Mouse (Mus musculus) CH12.LX (cell line): Measurements from ENCODE around the gene Rnf168. TPM values are rescaled to one million over a fixed set of nuclear protein-coding genes. Genes with fewer than 3 reads are reported as not detected.

Experiments used
- DNase-seq: peaks from one replicate; pipeline ENCODE4 v3.0.0-alpha.2; 2013; ENCODE audit errors: extremely low read depth
- H3K27ac ChIP-seq: 2 replicates; pipeline ENCODE4 v1.5.1; 2012; ENCODE audit warnings: low read depth, mild to moderate bottlenecking, control low read depth, moderate library complexity; ENCODE audit not compliant: insufficient read depth
- H3K27me3 ChIP-seq: replicated peaks from 2 replicates; pipeline ENCODE3; 2012; ENCODE audit warnings: inconsistent platforms
- H3K36me3 ChIP-seq, 2 experiments: replicated peaks in 1 of 2; 2 replicates each; pipeline versions ENCODE3 to v1.6.1; 2012; ENCODE audit warnings: inconsistent platforms in 1 of 2, low read length in 1 of 2, mild to moderate bottlenecking in 1 of 2, mixed read lengths in 1 of 2, moderate library complexity in 1 of 2; ENCODE audit not compliant: control insufficient read depth in 1 of 2, insufficient read depth in 1 of 2
- H3K4me1 ChIP-seq, 2 experiments: 2 replicates each; pipeline ENCODE4 v1.6.1; 2012; ENCODE audit warnings: inconsistent platforms in 1 of 2, moderate library complexity in 1 of 2; ENCODE audit not compliant: insufficient read depth in 2 of 2, control insufficient read depth in 1 of 2
- H3K4me2 ChIP-seq: 2 replicates; pipeline ENCODE4 v1.6.1; 2012; ENCODE audit warnings: low read depth, mild to moderate bottlenecking, control low read depth; ENCODE audit not compliant: poor library complexity, insufficient read depth, severe bottlenecking
- H3K4me3 ChIP-seq, 3 experiments: fragments of 150-350 bp in 1 of 3; sonication (generic) in 1 of 3; replicated peaks in 1 of 3; 2 replicates each; pipeline versions ENCODE3 to v1.5.1; 2011 to 2012; ENCODE audit warnings: low read depth in 2 of 3, low read length in 2 of 3, mild to moderate bottlenecking in 2 of 3, moderate library complexity in 2 of 3, control low read depth in 1 of 3, improper control_type of control experiment in 1 of 3, inconsistent platforms in 1 of 3, mixed read lengths in 1 of 3; ENCODE audit not compliant: poor library complexity in 1 of 3
- H3K79me2 ChIP-seq: replicated peaks from 2 replicates; pipeline ENCODE4 v1.6.1; 2012; ENCODE audit warnings: mild to moderate bottlenecking, moderate library complexity; ENCODE audit not compliant: control insufficient read depth, poor library complexity, insufficient read depth, severe bottlenecking; ENCODE audit errors: extremely low read depth
- H3K9ac ChIP-seq: 2 replicates; pipeline ENCODE4 v1.6.1; 2012; ENCODE audit warnings: low read depth, mild to moderate bottlenecking, control low read depth, moderate library complexity; ENCODE audit not compliant: insufficient read depth
- H3K9me3 ChIP-seq: replicated peaks from 2 replicates; pipeline ENCODE3; 2012; ENCODE audit warnings: low read length, inconsistent platforms, mixed read lengths
- BHLHE40 ChIP-seq: IDR thresholded peaks from 2 replicates; pipeline ENCODE4 v1.6.1; 2011; ENCODE audit warnings: mild to moderate bottlenecking, low read depth, low read length, improper control_type of control experiment
- CHD1 ChIP-seq: IDR thresholded peaks from 2 replicates; pipeline ENCODE4 v1.6.1; 2012; ENCODE audit warnings: low read depth, low read length, improper control_type of control experiment, inconsistent platforms
- CHD2 ChIP-seq: IDR thresholded peaks from 2 replicates; pipeline ENCODE4 v1.6.1; 2011; ENCODE audit warnings: low read length, improper control_type of control experiment
- CTCF ChIP-seq, 2 experiments: IDR thresholded peaks in 1 of 2; conservative IDR thresholded peaks in 1 of 2; 2 replicates each; pipeline ENCODE4 v1.5.1; 2011 to 2012; ENCODE audit warnings: low read depth in 2 of 2, low read length in 2 of 2, improper control_type of control experiment in 1 of 2, inconsistent platforms in 1 of 2, mild to moderate bottlenecking in 1 of 2, moderate library complexity in 1 of 2
- E2F4 ChIP-seq: IDR thresholded peaks from 2 replicates; pipeline ENCODE4 v1.6.1; 2011; ENCODE audit warnings: low read depth, low read length, improper control_type of control experiment; ENCODE audit not compliant: insufficient replicate concordance
- ELF1 ChIP-seq: IDR thresholded peaks from 2 replicates; pipeline ENCODE4 v1.6.1; 2014; ENCODE audit warnings: low read depth, mild to moderate bottlenecking, inconsistent platforms, low read length, improper control_type of control experiment
- EP300 ChIP-seq: IDR thresholded peaks from 2 replicates; pipeline ENCODE4 v1.6.1; 2011; ENCODE audit warnings: low read length, improper control_type of control experiment
- ETS1 ChIP-seq: conservative IDR thresholded peaks from 2 replicates; pipeline ENCODE4 v1.6.1; 2012; ENCODE audit warnings: low read depth, mild to moderate bottlenecking, inconsistent platforms, low read length, improper control_type of control experiment, moderate library complexity
- GABPA ChIP-seq: IDR thresholded peaks from 2 replicates; pipeline ENCODE4 v1.6.1; 2012; ENCODE audit warnings: low read depth, low read length, improper control_type of control experiment, inconsistent platforms; ENCODE audit not compliant: insufficient replicate concordance
- HCFC1 ChIP-seq: IDR thresholded peaks from 2 replicates; pipeline ENCODE4 v1.6.1; 2012; ENCODE audit warnings: low read depth, mild to moderate bottlenecking, inconsistent platforms, low read length, improper control_type of control experiment
- IRF4 ChIP-seq: IDR thresholded peaks from 2 replicates; pipeline ENCODE4 v1.6.1; 2014; ENCODE audit warnings: low read depth, mild to moderate bottlenecking, inconsistent platforms, low read length, improper control_type of control experiment
- JUN ChIP-seq: IDR thresholded peaks from 2 replicates; pipeline ENCODE4 v1.6.1; 2011; ENCODE audit warnings: low read depth, mild to moderate bottlenecking, low read length, improper control_type of control experiment, moderate library complexity; ENCODE audit not compliant: insufficient read depth
- JUND ChIP-seq: conservative IDR thresholded peaks from 2 replicates; pipeline ENCODE4 v1.6.1; 2011; ENCODE audit warnings: low read depth, low read length, improper control_type of control experiment
- KAT2A ChIP-seq: IDR thresholded peaks from 2 replicates; pipeline ENCODE4 v1.6.1; 2012; ENCODE audit warnings: low read length, improper control_type of control experiment, inconsistent platforms; ENCODE audit not compliant: insufficient replicate concordance
- MAFK ChIP-seq: IDR thresholded peaks from 2 replicates; pipeline ENCODE4 v1.6.1; 2011; ENCODE audit warnings: low read length, improper control_type of control experiment; ENCODE audit not compliant: insufficient replicate concordance
- MAX ChIP-seq: IDR thresholded peaks from 2 replicates; pipeline ENCODE4 v1.6.1; 2011; ENCODE audit warnings: low read length, improper control_type of control experiment
- MAZ ChIP-seq: IDR thresholded peaks from 2 replicates; pipeline ENCODE4 v1.6.1; 2012; ENCODE audit warnings: low read depth, mild to moderate bottlenecking, inconsistent platforms, low read length, improper control_type of control experiment, moderate library complexity
- MEF2A ChIP-seq: IDR thresholded peaks from 2 replicates; pipeline ENCODE4 v1.6.1; 2014; ENCODE audit warnings: low read depth, mild to moderate bottlenecking, inconsistent platforms, low read length, improper control_type of control experiment, borderline replicate concordance
- MXI1 ChIP-seq: IDR thresholded peaks from 2 replicates; pipeline ENCODE4 v1.6.1; 2011; ENCODE audit warnings: mild to moderate bottlenecking, low read depth, low read length, improper control_type of control experiment
- MYC ChIP-seq: IDR thresholded peaks from 2 replicates; pipeline ENCODE4 v1.6.1; 2011; ENCODE audit warnings: low read depth, mild to moderate bottlenecking, improper control_type of control experiment, low read length
- NELFE ChIP-seq: IDR thresholded peaks from 2 replicates; pipeline ENCODE4 v1.6.1; 2011; ENCODE audit warnings: low read depth, low read length, improper control_type of control experiment
- NRF1 ChIP-seq: IDR thresholded peaks from 2 replicates; pipeline ENCODE4 v1.6.1; 2014; ENCODE audit warnings: low read depth, mild to moderate bottlenecking, inconsistent platforms, low read length, improper control_type of control experiment, moderate library complexity
- PAX5 ChIP-seq: IDR thresholded peaks from 2 replicates; pipeline ENCODE4 v1.6.1; 2012; ENCODE audit warnings: low read length, inconsistent platforms, mixed read lengths
- POLR2A ChIP-seq: IDR thresholded peaks from 2 replicates; pipeline ENCODE4 v1.6.1; 2011; ENCODE audit warnings: low read depth, mild to moderate bottlenecking, improper control_type of control experiment, low read length
- POLR2AphosphoS2 ChIP-seq: IDR thresholded peaks from 2 replicates; pipeline ENCODE4 v1.6.1; 2011; ENCODE audit warnings: low read depth, low read length, improper control_type of control experiment
- RAD21 ChIP-seq: IDR thresholded peaks from 2 replicates; pipeline ENCODE4 v1.6.1; 2011; ENCODE audit warnings: low read depth, mild to moderate bottlenecking, low read length, improper control_type of control experiment, moderate library complexity
- SIN3A ChIP-seq: IDR thresholded peaks from 2 replicates; pipeline ENCODE4 v1.6.1; 2012; ENCODE audit warnings: low read length, improper control_type of control experiment, inconsistent platforms
- SMC3 ChIP-seq: IDR thresholded peaks from 2 replicates; pipeline ENCODE4 v1.6.1; 2011; ENCODE audit warnings: low read depth, low read length, improper control_type of control experiment
- TBP ChIP-seq: conservative IDR thresholded peaks from 2 replicates; pipeline ENCODE4 v1.6.1; 2011; ENCODE audit warnings: low read depth, low read length, improper control_type of control experiment
- TCF12 ChIP-seq: IDR thresholded peaks from 2 replicates; pipeline ENCODE4 v1.6.1; 2014; ENCODE audit warnings: low read depth, mild to moderate bottlenecking, inconsistent platforms, low read length, improper control_type of control experiment
- UBTF ChIP-seq: IDR thresholded peaks from 2 replicates; pipeline ENCODE4 v1.6.1; 2012; ENCODE audit warnings: low read depth, mild to moderate bottlenecking, inconsistent platforms, low read length, improper control_type of control experiment, moderate library complexity
- USF1 ChIP-seq: IDR thresholded peaks from 2 replicates; pipeline ENCODE4 v1.6.1; 2014; ENCODE audit warnings: low read depth, mild to moderate bottlenecking, inconsistent platforms, low read length, improper control_type of control experiment
- USF2 ChIP-seq: conservative IDR thresholded peaks from 2 replicates; pipeline ENCODE4 v1.6.1; 2011; ENCODE audit warnings: low read depth, low read length, improper control_type of control experiment
- ZC3H11A ChIP-seq: IDR thresholded peaks from 2 replicates; pipeline ENCODE4 v1.6.1; 2012; ENCODE audit warnings: low read depth, mild to moderate bottlenecking, inconsistent platforms, low read length, improper control_type of control experiment
- ZKSCAN1 ChIP-seq: IDR thresholded peaks from 2 replicates; pipeline ENCODE4 v1.6.1; 2012; ENCODE audit warnings: low read depth, inconsistent platforms, low read length, improper control_type of control experiment, borderline replicate concordance
- ZMIZ1 ChIP-seq: IDR thresholded peaks from 2 replicates; pipeline ENCODE4 v1.6.1; 2012; ENCODE audit warnings: low read depth, mild to moderate bottlenecking, inconsistent platforms, low read length, improper control_type of control experiment
- ZNF384 ChIP-seq: IDR thresholded peaks from 2 replicates; pipeline ENCODE4 v1.6.1; 2012; ENCODE audit warnings: low read depth, low read length, improper control_type of control experiment, inconsistent platforms
- dilution Hi-C: fragments of 300-500 bp; cut with MboI; formaldehyde crosslinking; loops from 2 replicates; pipeline ENCODE4 v1.14.3; 2020; ENCODE audit warnings: low sequenced_read_pairs; ENCODE audit not compliant: extremely low pct_unique_long_range_greater_than_20kb, extremely low pct_ligation_motif_present
- in situ Hi-C: fragments of 300-500 bp; cut with MboI; formaldehyde crosslinking; loops from 3 replicates; pipeline ENCODE4 v1.14.3; 2019; ENCODE audit warnings: low sequenced_read_pairs, low pct_ligation_motif_present, low pct_unique_long_range_greater_than_20kb, mixed read lengths
- polyA plus RNA-seq: library from polyadenylated mRNA; unstranded; fragments of >175 nt; gene quantifications from 2 replicates; pipeline ENCODE4 v1.2.1, GENCODE M21; 2012; ENCODE audit warnings: low read depth; ENCODE audit not compliant: insufficient read length
- total RNA-seq, 2 experiments: library from RNA; depleted of rRNA; stranded (reverse); fragments of 300-350 nt in 1 of 2; fragments of >200 nt in 1 of 2; gene quantifications; 2 replicates each; pipeline ENCODE4 v1.2.3; 2012 to 2014

Gene Rnf168
- total RNA-seq (2012; rRNA removed) (22.2 and 23.9 TPM in 2 replicates), total RNA-seq (2014; rRNA removed) (37.9 and 40.7 TPM in 2 replicates), polyA plus RNA-seq (20.5 TPM in 2 replicates)

GRCm38 (mm10) chr16:32277308-32278256 lies at the start of gene Rnf168:
Gene Rnf168 (plus strand): TSS chr16:32277459.
- peak; percentile 93 for DNase-seq
- H3K79me2 ChIP-seq, result peaks cover 49% of the 10 kb centered on the region
- peaks cover 13 to 40% of the 10 kb centered on the region in 2 experiments for H3K4me1 ChIP-seq
- H3K27ac ChIP-seq, result peak within 1 kb of the TSS; percentile 85
- H3K36me3 ChIP-seq, result peaks cover 11 to 30% of the 10 kb centered on the region in 2 experiments
- H3K4me2 ChIP-seq, result peak within 1 kb of the TSS; percentile 91
- H3K9ac ChIP-seq, result peak within 1 kb of the TSS; percentile 79
- dilution Hi-C loops, result no loop called here
- in situ Hi-C loops, result no loop called here
- no peaks in the 10 kb centered on the region for H3K27me3 ChIP-seq
- H3K4me3 ChIP-seq, result peak within 1 kb of the TSS; percentile 81 to 99 (median 84)
- peaks cover 13% of the 10 kb centered on the region for H3K9me3 ChIP-seq
- TF ChIP-seq CHD1, result peak; percentile 79; the same call in 1 of the 2 replicates
- peak; percentile 67; the same call in 1 of the 2 replicates for TF ChIP-seq IRF4
- peak; percentile 78 for TF ChIP-seq HCFC1
- TF ChIP-seq USF2, result no peak
- TF ChIP-seq MAX, result peak; percentile 84
- TF ChIP-seq KAT2A, result peak; percentile 92
- peak; percentile 100 for TF ChIP-seq E2F4
- TF ChIP-seq CHD2, result no peak
- peak; percentile 89 for TF ChIP-seq NELFE
- TF ChIP-seq CTCF (conservative IDR thresholded peaks at IDR 0.05 in 1 of 2, IDR thresholded peaks at IDR 0.05 in 1 of 2; ENCODE audit: low read depth in 2 of 2, low read length in 2 of 2), result no peak
- no peak for TF ChIP-seq ZNF384
- peak; percentile 82 for TF ChIP-seq TCF12
- peak; percentile 46; the same call in 1 of the 2 replicates for TF ChIP-seq MYC
- TF ChIP-seq GABPA, result no peak
- TF ChIP-seq UBTF, result peak; percentile 99
- peak; percentile 77 for TF ChIP-seq MAZ
- TF ChIP-seq PAX5, result no peak
- peak; percentile 88 for TF ChIP-seq SIN3A
- no peak for TF ChIP-seq SMC3
- TF ChIP-seq NRF1, result peak; percentile 44; the same call in 1 of the 2 replicates
- 0 out of 2 replicates have a peak, but pooled peaks have one; percentile 35 for TF ChIP-seq ETS1
- TF ChIP-seq ELF1, result peak; percentile 93
- TF ChIP-seq ZKSCAN1, result no peak
- peak; percentile 96 for TF ChIP-seq POLR2A
- TF ChIP-seq TBP, result peak; percentile 89
- TF ChIP-seq MXI1, result peak; percentile 59
- no peak for TF ChIP-seq USF1
- no peak for TF ChIP-seq JUN
- TF ChIP-seq MEF2A, result peak; percentile 72; the same call in 1 of the 2 replicates
- peak; percentile 65; the same call in 1 of the 2 replicates for TF ChIP-seq MAFK
- no peak for TF ChIP-seq ZC3H11A
- TF ChIP-seq EP300, result no peak; the same call in 1 of the 2 replicates
- TF ChIP-seq RAD21, result no peak
- no peak for TF ChIP-seq POLR2AphosphoS2
- TF ChIP-seq BHLHE40, result peak; percentile 68
- TF ChIP-seq ZMIZ1, result peak; percentile 95
- no peak for TF ChIP-seq JUND
